Mouse (Mus musculus) hindbrain, embryonic 12.5 days (tissue): ENCODE data around the gene Rab7. TPM values are rescaled to one million over a fixed set of nuclear protein-coding genes. Genes with fewer than 3 reads are reported as not detected.
A peak's percentile ranks its signal among the peaks of the same experiment; 100 is the strongest.

Experiments used
- ATAC-seq: fragments of 200-750 bp; cut with Nextera tagmentation; 2 replicates; pipeline ENCODE4 v1.8.0; 2017; ENCODE audit warnings: moderate TSS enrichment; ENCODE audit not compliant: low FRiP score
- H3K27ac ChIP-seq: fragments of 300-500 bp; sonication (generic); 2 replicates; pipeline ENCODE4 v1.5.1; 2016; ENCODE audit warnings: mild to moderate bottlenecking
- H3K27me3 ChIP-seq: fragments of 300-500 bp; sonication (generic); 2 replicates; pipeline ENCODE4 v1.6.1; 2016; ENCODE audit warnings: mild to moderate bottlenecking
- H3K36me3 ChIP-seq: fragments of 300-500 bp; sonication (generic); 2 replicates; pipeline ENCODE4 v1.6.1; 2016; ENCODE audit warnings: mild to moderate bottlenecking
- H3K4me1 ChIP-seq: fragments of 300-500 bp; sonication (generic); 2 replicates; pipeline ENCODE4 v1.6.1; 2016
- H3K4me2 ChIP-seq: fragments of 300-500 bp; sonication (generic); replicated peaks from 2 replicates; pipeline ENCODE4 v1.6.1; 2016; ENCODE audit warnings: mild to moderate bottlenecking
- H3K4me3 ChIP-seq: fragments of 300-500 bp; sonication (generic); 2 replicates; pipeline ENCODE4 v1.5.1; 2016; ENCODE audit warnings: mild to moderate bottlenecking
- H3K9ac ChIP-seq: fragments of 300-500 bp; sonication (generic); 2 replicates; pipeline ENCODE4 v1.6.1; 2016; ENCODE audit warnings: mild to moderate bottlenecking, moderate library complexity
- H3K9me3 ChIP-seq: fragments of 300-500 bp; sonication (generic); replicated peaks from 2 replicates; pipeline ENCODE4 v1.6.1; 2016; ENCODE audit warnings: mild to moderate bottlenecking
- WGBS: fragments of 180-500 bp; shearing (Covaris S2); methylation state at CpG from one replicate; pipeline ENCODE4 v1.1.7; 2016; 5-methylcytosine and 5-hydroxymethylcytosine counted together
- polyA plus RNA-seq: library from polyadenylated mRNA; unstranded; fragments of >200 nt; fragmentation: Nextera tagmentation; extraction: Ambion mirVana; gene quantifications from 2 replicates; pipeline ENCODE4 v1.2.1, GENCODE M21; 2016

The Rab7 gene
- polyA plus RNA-seq: 218 and 236 TPM in 2 replicates

DNA sequence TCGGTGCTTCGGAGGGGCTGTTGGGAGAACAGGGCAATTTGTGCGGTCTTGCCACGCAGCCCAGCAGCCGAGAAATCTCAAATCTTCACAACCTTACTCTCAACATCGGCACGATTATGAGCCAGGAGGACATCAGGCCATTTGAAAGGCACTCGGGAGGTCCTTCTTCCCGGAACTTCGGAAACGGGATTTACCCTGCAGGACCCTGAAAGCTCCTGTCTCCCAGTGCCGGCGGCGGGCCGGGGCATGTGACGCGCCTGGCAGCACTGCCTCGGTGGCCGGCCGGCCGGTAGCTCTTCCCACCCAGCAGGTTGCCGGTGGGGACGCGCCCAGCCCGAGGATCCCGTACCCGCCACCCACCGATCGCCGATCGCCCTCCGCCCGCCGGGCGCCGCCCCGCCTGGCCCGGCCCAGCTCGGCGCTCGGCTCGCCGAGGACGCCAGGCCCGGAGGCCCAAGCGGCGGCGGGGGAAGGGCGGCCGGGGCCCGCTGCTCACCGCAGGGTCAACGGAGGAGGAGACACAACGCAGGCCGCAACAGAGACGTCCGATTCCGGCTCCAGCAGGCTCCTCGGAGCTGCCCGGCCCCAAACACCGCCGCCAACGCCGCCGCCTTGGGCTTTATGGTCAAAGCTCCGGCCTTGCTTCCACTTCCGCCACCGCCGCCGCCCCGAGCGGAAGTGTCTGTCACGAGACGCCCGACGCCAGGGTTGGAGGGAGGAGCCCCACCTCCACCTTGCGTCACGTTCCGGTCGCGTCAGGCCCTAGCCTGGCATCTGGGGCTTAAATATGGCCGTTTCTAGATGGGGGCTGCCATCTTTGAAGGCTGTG, at the start of gene Rab7:
TSS of gene Rab7 (minus strand) at position 694 of the 829 bp plus-strand sequence.
- peaks cover 34% of the 10 kb centered on the region for H3K27me3 ChIP-seq
- H3K4me2 ChIP-seq: peak within 1 kb of the TSS; percentile 98
- H3K27ac ChIP-seq: peak within 1 kb of the TSS; percentile 87
- no peaks in the 10 kb centered on the region for H3K9me3 ChIP-seq
- WGBS: under 1% methylated on average over 82 of the region's 82 CpGs
- no peaks in the 10 kb centered on the region for H3K36me3 ChIP-seq
- H3K4me3 ChIP-seq: peak within 1 kb of the TSS; percentile 99
- H3K9ac ChIP-seq: peak within 1 kb of the TSS; percentile 98
- H3K4me1 ChIP-seq: peaks cover 31% of the 10 kb centered on the region
- peak; percentile 98 for ATAC-seq

- H3K9me3 ChIP-seq: no peaks in the 10 kb centered on the region
- no peak overlapping the region for H3K9ac ChIP-seq
- H3K4me1 ChIP-seq: peaks cover 22% of the 10 kb centered on the region
- H3K27ac ChIP-seq: no peak overlapping the region
- H3K4me3 ChIP-seq: no peak overlapping the region
- no peak for ATAC-seq
- H3K27me3 ChIP-seq: no peaks in the 10 kb centered on the region
- WGBS: 86% methylated on average over 1 of the region's 1 CpGs
- peaks cover 53% of the 10 kb centered on the region for H3K36me3 ChIP-seq
- no peak overlapping the region for H3K4me2 ChIP-seq
Observed at GRCm38 (mm10) chr6:88088971-88089370, 43.9 kb upstream of the Rab7 start.

DNA sequence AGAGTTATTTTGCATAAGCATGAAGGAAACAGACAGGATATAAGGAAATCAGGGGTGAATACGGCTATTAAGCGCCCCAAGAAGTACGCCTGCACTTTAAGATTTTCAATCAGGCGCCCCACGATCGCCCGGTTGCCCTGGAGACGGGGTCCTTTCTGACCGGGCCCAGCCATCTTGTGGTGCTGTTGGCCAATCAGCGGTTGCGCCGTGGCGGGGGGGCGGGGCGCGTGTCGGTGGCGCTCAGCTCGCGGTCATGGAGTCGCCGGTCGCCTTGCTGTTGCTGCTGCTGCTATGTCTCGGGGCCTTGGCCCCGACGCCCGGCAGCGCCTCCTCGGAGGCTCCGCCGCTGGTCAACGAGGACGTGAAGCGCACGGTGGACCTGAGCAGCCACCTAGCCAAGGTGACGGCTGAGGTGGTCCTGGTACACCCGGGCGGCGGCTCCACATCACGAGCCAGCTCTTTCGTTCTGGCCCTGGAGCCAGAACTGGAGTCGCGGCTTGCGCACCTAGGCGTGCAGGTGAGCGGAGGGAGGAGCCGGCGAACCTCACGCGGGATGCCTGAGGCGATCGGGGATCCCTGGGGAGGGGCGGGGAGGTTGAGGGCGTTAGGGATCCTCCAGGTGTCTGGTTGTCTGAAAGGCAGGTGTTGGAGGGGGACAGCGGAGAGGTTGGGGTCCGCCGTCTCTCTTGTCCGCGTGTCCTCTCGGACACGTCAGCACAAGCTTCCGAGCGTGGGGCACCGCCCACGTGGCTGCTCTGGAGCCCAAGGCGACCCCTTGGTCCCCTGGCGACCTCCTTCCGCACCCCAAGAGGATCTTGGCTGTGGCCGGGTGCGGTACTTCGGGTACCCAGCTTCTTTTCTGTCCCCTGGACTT, 39.4 kb upstream of the Rab7 start, which contains the start of gene Rpn1:
TSS of gene Rpn1 (plus strand) at position 205 of the 874 bp plus-strand sequence.
- H3K36me3 ChIP-seq: peaks cover 13% of the 10 kb centered on the region; the same call in 1 of the 2 replicates
- ATAC-seq: peak; percentile 97
- peaks cover 3% of the 10 kb centered on the region for H3K27me3 ChIP-seq
- H3K9me3 ChIP-seq: no peaks in the 10 kb centered on the region
- H3K4me2 ChIP-seq: peak within 1 kb of the TSS; percentile 94
- WGBS: under 1% methylated on average over 71 of the region's 71 CpGs
- peak within 1 kb of the TSS; percentile 77 for H3K27ac ChIP-seq
- peak within 1 kb of the TSS; percentile 90 for H3K9ac ChIP-seq
- H3K4me1 ChIP-seq: peaks cover 25% of the 10 kb centered on the region
- peak within 1 kb of the TSS; percentile 96 for H3K4me3 ChIP-seq

- Histone ChIP-seq H3K4me1 (peaks cover 25% of the 10 kb centered on the region), H3K36me3 (peaks cover 7% of the 10 kb centered on the region; the same call in 1 of the 2 replicates), H3K27ac (no peak overlapping the region), H3K4me2 (peak overlapping the region; percentile 94), H3K9ac (no peak overlapping the region), H3K4me3 (peak overlapping the region; percentile 96), H3K9me3 (no peaks in the 10 kb centered on the region), H3K27me3 (peaks cover 11% of the 10 kb centered on the region)
- WGBS: 71% methylated on average over 3 of the region's 3 CpGs
- no peak for ATAC-seq
Observed at GRCm38 (mm10) chr6:88083672-88084071, 38.6 kb upstream of the Rab7 start.

DNA sequence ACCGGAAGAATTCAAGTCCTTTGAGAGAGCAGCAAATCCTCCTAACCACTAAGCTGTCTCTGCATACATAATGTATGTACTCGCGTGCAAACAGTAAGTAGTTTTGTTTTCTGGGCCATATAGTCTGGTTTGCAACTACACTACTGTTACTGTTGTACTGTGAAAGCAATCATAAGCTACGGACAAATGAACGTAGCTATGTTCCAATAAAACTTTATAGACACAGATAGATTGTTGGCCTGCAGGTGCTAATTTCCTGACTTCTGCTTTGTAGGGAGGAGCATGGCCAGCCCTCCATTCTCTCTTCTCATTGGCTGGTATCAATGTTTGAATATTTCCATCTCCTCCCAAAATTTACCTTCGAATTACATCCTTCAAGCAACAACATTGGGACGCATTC, 38.0 kb upstream of the Rab7 start:
- Histone ChIP-seq H3K36me3 (0 out of 2 replicates have a peak, but pooled peaks cover 2% of the 10 kb centered on the region), H3K27me3 (peaks cover 14% of the 10 kb centered on the region), H3K9me3 (no peaks in the 10 kb centered on the region), H3K27ac (no peak overlapping the region), H3K4me1 (peaks cover 25% of the 10 kb centered on the region), H3K9ac (no peak overlapping the region), H3K4me3 (no peak overlapping the region), H3K4me2 (no peak overlapping the region)
- WGBS: 86% methylated on average over 7 of the region's 7 CpGs
- no peak for ATAC-seq

DNA sequence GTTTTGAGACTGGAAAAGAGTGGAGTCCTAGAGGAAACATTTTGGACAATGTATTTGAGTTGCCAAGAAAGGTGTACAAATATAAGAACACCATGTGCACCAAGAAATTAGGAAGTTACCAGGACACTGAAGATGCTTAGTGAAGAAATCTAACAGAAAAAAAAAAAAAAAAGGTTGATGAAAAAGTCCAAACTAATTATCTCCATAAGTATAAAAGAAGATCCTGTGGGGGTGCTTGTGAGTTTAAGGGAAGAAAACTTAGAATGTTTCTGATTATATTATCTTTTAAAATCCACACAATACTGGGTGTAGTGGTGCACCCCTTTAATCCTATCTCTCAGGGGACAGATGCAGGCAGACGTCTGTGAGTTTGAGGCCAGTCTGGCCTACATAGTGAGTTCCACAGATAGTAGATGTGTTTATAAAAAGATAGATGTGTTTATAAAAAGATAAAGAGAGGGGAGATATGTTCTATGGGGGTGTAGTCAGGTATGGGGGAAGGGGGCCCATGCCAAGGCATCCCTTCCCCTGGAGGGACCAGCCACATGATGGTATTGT, 31.0 kb upstream of the Rab7 start:
- ATAC-seq: no peak
- Histone ChIP-seq H3K4me3 (no peak overlapping the region), H3K27ac (no peak overlapping the region), H3K9me3 (no peaks in the 10 kb centered on the region), H3K4me1 (no peaks in the 10 kb centered on the region), H3K4me2 (peak overlapping the region; percentile 63; the same call in 1 of the 2 replicates), H3K27me3 (peaks cover 24% of the 10 kb centered on the region), H3K9ac (no peak overlapping the region), H3K36me3 (no peaks in the 10 kb centered on the region)
- 86% methylated on average over 1 of the region's 1 CpGs for WGBS

GRCm38 (mm10) chr6:88074752-88075554, 29.9 kb upstream of the Rab7 start:
- peak overlapping the region; percentile 60 for H3K9ac ChIP-seq
- peak overlapping the region; percentile 63 for H3K4me2 ChIP-seq
- H3K36me3 ChIP-seq: no peaks in the 10 kb centered on the region
- peak; percentile 97 for ATAC-seq
- peak overlapping the region; percentile 41 for H3K4me3 ChIP-seq
- 4% methylated on average over 32 of the region's 32 CpGs for WGBS
- peak overlapping the region; percentile 91 for H3K27ac ChIP-seq
- peaks cover 25% of the 10 kb centered on the region for H3K27me3 ChIP-seq
- no peaks in the 10 kb centered on the region for H3K4me1 ChIP-seq
- no peaks in the 10 kb centered on the region for H3K9me3 ChIP-seq

- H3K4me1 ChIP-seq: 0 out of 2 replicates have a peak, but pooled peaks cover under 1% of the 10 kb centered on the region
- H3K9me3 ChIP-seq: no peaks in the 10 kb centered on the region
- no peaks in the 10 kb centered on the region for H3K36me3 ChIP-seq
- ATAC-seq: no peak
- peaks cover 4% of the 10 kb centered on the region; the same call in 1 of the 2 replicates for H3K27me3 ChIP-seq
- H3K4me3 ChIP-seq: no peak overlapping the region
- no peak overlapping the region for H3K4me2 ChIP-seq
- no peak overlapping the region for H3K9ac ChIP-seq
- WGBS: 75% methylated on average over 5 of the region's 5 CpGs
- H3K27ac ChIP-seq: no peak overlapping the region
Observed at GRCm38 (mm10) chr6:88071216-88071615, 26.1 kb upstream of the Rab7 start.

DNA sequence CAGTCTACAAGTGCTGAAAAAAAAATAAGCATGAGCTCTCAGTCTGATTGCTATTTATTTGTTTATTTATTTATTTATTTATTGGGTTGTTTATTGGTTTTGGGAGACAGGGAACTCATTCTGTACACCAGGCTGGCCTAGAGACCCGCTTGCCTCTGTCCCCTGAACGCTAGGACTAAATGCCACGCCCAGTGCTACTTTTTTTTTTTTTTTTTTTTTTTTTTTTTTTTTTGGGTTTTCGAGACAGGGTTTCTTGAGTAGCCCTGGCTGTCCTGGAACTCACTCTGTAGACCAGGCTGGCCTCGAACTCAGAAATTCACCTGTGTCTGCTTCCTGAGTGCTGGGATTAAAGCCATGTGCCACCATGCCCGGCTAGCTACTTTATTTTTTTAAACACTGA, 25.4 kb upstream of the Rab7 start:
- Histone ChIP-seq H3K9ac (no peak overlapping the region), H3K4me2 (no peak overlapping the region), H3K27me3 (peaks cover 4% of the 10 kb centered on the region; the same call in 1 of the 2 replicates), H3K27ac (no peak overlapping the region), H3K36me3 (no peaks in the 10 kb centered on the region), H3K4me1 (0 out of 2 replicates have a peak, but pooled peaks cover 2% of the 10 kb centered on the region), H3K4me3 (no peak overlapping the region), H3K9me3 (no peaks in the 10 kb centered on the region)
- no peak for ATAC-seq
- 79% methylated on average over 5 of the region's 6 CpGs for WGBS

DNA sequence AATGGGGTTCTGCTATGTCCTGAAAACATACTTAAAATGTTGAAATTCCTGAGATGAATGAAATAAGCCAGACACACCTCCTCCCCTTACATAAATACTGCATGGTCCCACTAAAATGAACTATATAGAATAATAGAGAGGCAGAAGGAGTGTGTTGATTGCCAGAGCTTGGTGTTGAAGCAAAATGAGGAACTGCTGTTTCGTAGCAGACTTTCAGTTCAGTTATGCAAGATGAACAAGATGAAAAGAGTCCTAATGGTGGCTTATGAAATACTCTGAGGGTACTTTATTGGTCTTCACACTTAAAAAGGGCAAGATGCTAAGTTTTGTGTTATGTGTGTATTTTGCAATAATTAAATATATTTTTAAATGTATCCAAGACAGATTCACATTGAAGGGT, 23.7 kb upstream of the Rab7 start:
- no peak overlapping the region for H3K9ac ChIP-seq
- H3K4me3 ChIP-seq: no peak overlapping the region
- 98% methylated on average over 1 of the region's 1 CpGs for WGBS
- no peaks in the 10 kb centered on the region for H3K9me3 ChIP-seq
- H3K36me3 ChIP-seq: no peaks in the 10 kb centered on the region
- peaks cover 4% of the 10 kb centered on the region; the same call in 1 of the 2 replicates for H3K27me3 ChIP-seq
- 0 out of 2 replicates have a peak, but pooled peaks cover 2% of the 10 kb centered on the region for H3K4me1 ChIP-seq
- no peak overlapping the region for H3K27ac ChIP-seq
- no peak overlapping the region for H3K4me2 ChIP-seq
- ATAC-seq: no peak

GRCm38 (mm10) chr6:88067722-88068121, 22.7 kb upstream of the Rab7 start:
- no peak overlapping the region for H3K4me3 ChIP-seq
- no peak for ATAC-seq
- H3K27me3 ChIP-seq: peaks cover 4% of the 10 kb centered on the region; the same call in 1 of the 2 replicates
- no peaks in the 10 kb centered on the region for H3K36me3 ChIP-seq
- no peak overlapping the region for H3K27ac ChIP-seq
- no peaks in the 10 kb centered on the region for H3K9me3 ChIP-seq
- 67% methylated on average over 3 of the region's 3 CpGs for WGBS
- H3K9ac ChIP-seq: no peak overlapping the region
- 0 out of 2 replicates have a peak, but pooled peaks cover 2% of the 10 kb centered on the region for H3K4me1 ChIP-seq
- no peak overlapping the region for H3K4me2 ChIP-seq
